In the genomic region with DNA sequence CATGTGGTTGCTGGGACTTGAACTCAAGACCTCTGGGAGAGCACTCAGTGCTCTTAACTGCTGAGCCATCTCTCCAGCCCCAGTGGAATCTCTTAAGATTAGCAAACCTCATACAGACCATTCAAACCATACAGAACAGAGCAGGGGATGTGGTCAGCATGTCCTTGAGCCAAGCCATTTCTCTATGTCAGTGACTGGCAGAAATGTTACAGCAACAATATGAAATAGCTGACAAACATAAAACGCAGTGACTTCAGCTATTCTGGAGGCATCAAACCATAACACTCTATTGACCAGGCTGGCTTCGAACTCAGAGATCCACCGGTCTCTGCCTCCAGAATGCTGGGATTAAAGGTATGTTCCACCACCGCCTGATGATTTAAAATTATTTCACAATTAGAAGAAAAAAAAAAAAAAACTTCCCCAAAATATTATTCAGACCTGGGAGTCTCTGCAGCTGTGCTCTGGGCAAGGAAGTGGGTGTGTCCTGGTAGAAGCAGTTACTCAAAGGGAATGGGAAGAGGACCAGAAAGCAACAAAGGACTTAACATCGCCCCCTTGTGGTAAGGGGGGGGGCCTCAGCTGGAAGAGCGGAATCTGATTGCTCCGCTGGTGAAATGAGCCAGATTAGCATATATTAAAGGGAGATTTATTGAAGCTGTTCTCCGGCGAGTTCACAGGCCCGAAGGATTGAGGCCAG, we compare ENCODE assay signal across 8 mouse cellular contexts. TPM values are rescaled to one million over a fixed set of nuclear protein-coding genes. Genes with fewer than 3 reads are reported as not detected.
DNase-seq lines count a peak whose midpoint lies in the region; ATAC-seq lines count a peak whose summit lies in the region.

No protein-coding gene starts in this region.

- no peaks in the 10 kb centered on the region for H3K9me3 ChIP-seq in hindbrain, embryonic 13.5 days

- H3K27me3 ChIP-seq in hindbrain, embryonic 13.5 days = peaks cover 22% of the 10 kb centered on the region; the same call in 1 of the 2 replicates

- no peak overlapping the region for H3K4me3 ChIP-seq in hindbrain, embryonic 13.5 days

- H3K4me2 ChIP-seq in hindbrain, embryonic 13.5 days = peak overlapping the region; percentile 19; the same call in 1 of the 2 replicates

- H3K9ac ChIP-seq in hindbrain, embryonic 13.5 days = no peak overlapping the region

- no peaks in the 10 kb centered on the region for H3K36me3 ChIP-seq in hindbrain, embryonic 13.5 days

- H3K27ac ChIP-seq in hindbrain, embryonic 13.5 days = no peak overlapping the region

- 27% methylated on average over 10 of the region's 10 CpGs for WGBS in hindbrain, embryonic 13.5 days

- DNase-seq in R1 (ENCODE audit: low read depth, low spot score) = peak; percentile 93
- DNase-seq in cerebellum, postnatal 25 days = peak; percentile 79 to 85
- peak; percentile 63 to 65 for DNase-seq in frontal cortex, postnatal 25 days (ENCODE audit: low spot score in 2 of 2)
- peak; percentile 63 to 80 for DNase-seq in layer of hippocampus, postnatal 14 days (ENCODE audit: low spot score in 2 of 2)
- peak; percentile 93 for DNase-seq in lung, postnatal 36 days
- peak; percentile 91 for DNase-seq in retina, postnatal 7 days (ENCODE audit: low read depth, low spot score)
- DNase-seq in urinary bladder, adult 2 months (ENCODE audit: low spot score) = peak; percentile 42

- peaks cover 8% of the 10 kb centered on the region; the same call in 1 of the 2 replicates for H3K4me1 ChIP-seq in hindbrain, embryonic 13.5 days (replicated peaks)

- ATAC-seq in hindbrain, embryonic 13.5 days (ENCODE audit: low FRiP score) = peak; percentile 61; the same call in 1 of the 2 replicates

RNA-seq across cellular contexts. Expression of a gene that starts 5.9 kb away (rescaled TPM):
- 13.7 and 14.8 TPM in 2 replicates for polyA plus RNA-seq in hindbrain, embryonic 13.5 days (2015; fragmentation: Nextera tagmentation; extraction: Ambion mirVana)
- 10 to 100 TPM; 50.8 to 56.2 TPM for total RNA-seq in layer of hippocampus, postnatal 14 days (2021)
- 56.5 and 58.1 TPM in 2 replicates for polyA plus RNA-seq in urinary bladder, adult 2 months (2012; rRNA removed)

RNA-seq across cellular contexts. Expression of a gene that starts 43.3 kb away (rescaled TPM):
- polyA plus RNA-seq in hindbrain, embryonic 13.5 days (2015; fragmentation: Nextera tagmentation; extraction: Ambion mirVana) = not detected in 2 replicates
- not detected for total RNA-seq in layer of hippocampus, postnatal 14 days (2021)
- not detected in 2 replicates for polyA plus RNA-seq in urinary bladder, adult 2 months (2012; rRNA removed)

RNA-seq across cellular contexts. Expression of a gene that starts 47.1 kb away (rescaled TPM):
- polyA plus RNA-seq in hindbrain, embryonic 13.5 days (2015; fragmentation: Nextera tagmentation; extraction: Ambion mirVana) = 18.3 and 19.6 TPM in 2 replicates
- total RNA-seq in layer of hippocampus, postnatal 14 days (2021) = 100 to 1,000 TPM; 154 to 171 TPM
- polyA plus RNA-seq in urinary bladder, adult 2 months (2012; rRNA removed) = 3.9 and 4.2 TPM in 2 replicates

RNA-seq across cellular contexts. Expression of a gene that starts 51.4 kb away (rescaled TPM):
- polyA plus RNA-seq in hindbrain, embryonic 13.5 days (2015; fragmentation: Nextera tagmentation; extraction: Ambion mirVana) = 58.4 and 59.0 TPM in 2 replicates
- total RNA-seq in layer of hippocampus, postnatal 14 days (2021) = 10 to 100 TPM; 32.8 to 35.4 TPM
- 20.6 and 28.0 TPM in 2 replicates for polyA plus RNA-seq in urinary bladder, adult 2 months (2012; rRNA removed)

Comparison
In these comparisons a context has a peak if more than half of its experiments do, and no peak if none do; other contexts are left out.
1. DNase-seq: peak in every context shown above with its lines; median percentile 93 in R1; 93 in lung, postnatal 36 days; 91 in retina, postnatal 7 days; 82 in cerebellum, postnatal 25 days; 72 in layer of hippocampus, postnatal 14 days; 64 in frontal cortex, postnatal 25 days; 42 in urinary bladder, adult 2 months.